Mouse (Mus musculus) heart, adult 18-20 months (tissue): Measurements from ENCODE around the gene Zeb2. TPM values are rescaled to one million over a fixed set of nuclear protein-coding genes. Genes with fewer than 3 reads are reported as not detected.

Experiments used
- DNase-seq, 2 experiments: peaks; one replicate each; pipeline ENCODE4 v3.0.0; 2021 to 2022; ENCODE audit warnings: mixed read lengths in 1 of 2
- total RNA-seq, 2 experiments: library from RNA; stranded (reverse); gene quantifications; 2 replicates each; pipeline ENCODE4 v1.2.3; 2021

Gene Zeb2
- total RNA-seq, 2 experiments from 2014 or later: 34.4 to 44.2 TPM

GRCm38 (mm10) chr2:44981646-44982045 is 135.5 kb downstream of the Zeb2 start:
- no peak for DNase-seq

DNA sequence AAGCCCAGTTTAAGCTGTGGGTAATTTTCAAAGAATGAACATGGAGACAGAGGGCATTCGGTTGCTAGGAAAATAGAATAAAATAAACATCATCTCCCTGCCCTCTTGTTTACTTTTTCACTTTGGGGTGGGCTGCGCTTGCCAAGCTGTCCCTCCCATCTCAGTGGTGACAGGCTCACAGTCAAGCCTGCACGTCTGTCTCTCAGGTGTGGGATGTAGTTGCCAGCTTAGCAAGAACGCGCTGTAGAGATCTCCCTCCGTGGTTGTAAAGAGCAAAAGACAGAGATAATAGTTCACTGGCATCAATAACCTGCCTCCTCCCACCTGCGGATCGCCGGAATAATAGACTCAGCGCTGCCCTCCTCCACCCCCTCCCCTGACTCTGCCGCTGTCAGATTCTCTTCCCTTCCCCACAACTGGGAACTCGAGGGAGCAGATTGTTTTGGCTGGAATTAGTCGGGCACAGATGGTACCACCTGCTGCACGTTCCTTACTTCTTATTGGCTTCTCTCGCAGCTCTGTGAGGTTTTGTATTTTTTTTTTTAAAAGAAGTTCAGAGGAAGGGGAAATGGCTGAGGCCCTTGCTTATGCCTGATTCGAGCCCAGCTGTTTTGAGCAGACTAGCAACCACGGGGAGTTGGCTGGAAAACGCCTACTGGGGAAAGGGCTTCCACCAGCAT is 138.0 kb downstream of the Zeb2 start:
- DNase-seq: peak in 1 of 2 experiments; percentile 21

GRCm38 (mm10) chr2:44978038-44978437 is 139.2 kb downstream of the Zeb2 start:
- DNase-seq: no peak

DNA sequence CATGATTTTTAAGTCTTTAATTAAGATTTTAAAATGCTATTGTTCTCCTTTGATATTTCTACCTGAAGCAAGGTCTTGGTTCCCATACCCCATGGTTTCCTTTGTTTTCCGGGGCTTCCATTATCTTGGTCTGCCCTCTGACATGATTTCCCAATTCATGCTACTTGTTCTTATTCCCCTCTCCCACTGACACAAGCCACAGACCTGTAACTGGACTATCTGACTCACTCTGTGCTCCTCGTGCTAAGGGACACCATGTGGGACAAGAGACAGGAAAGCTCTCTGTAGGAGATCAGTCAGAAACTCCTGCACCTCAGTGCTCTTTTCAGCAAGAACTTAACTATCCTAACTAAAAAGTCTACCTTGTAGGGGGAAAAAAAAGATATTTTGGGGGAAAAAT is 139.6 kb downstream of the Zeb2 start:
- no peak for DNase-seq

DNA sequence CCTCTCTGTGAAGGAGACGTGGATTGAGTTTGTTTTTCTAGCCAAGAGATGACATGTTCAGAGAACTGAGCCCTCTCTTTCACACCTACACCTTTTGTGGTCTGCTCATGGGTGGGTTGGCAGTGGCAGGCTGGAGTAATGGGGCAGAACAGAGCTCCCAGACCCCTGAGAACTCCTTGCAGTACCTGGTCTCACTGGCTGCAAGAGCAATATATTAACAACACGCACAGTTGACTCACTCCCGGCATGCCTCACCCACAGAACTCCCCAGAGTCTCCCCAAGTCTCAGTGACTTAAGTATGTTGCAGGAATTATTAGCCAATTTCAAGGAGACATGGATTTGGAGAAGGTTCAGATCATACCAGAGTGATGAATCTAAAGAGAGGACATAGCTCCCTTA is 140.1 kb downstream of the Zeb2 start:
- peak in 1 of 2 experiments; percentile 34 for DNase-seq

- peak; percentile 29 to 31 for DNase-seq
Observed at GRCm38 (mm10) chr2:44976484-44976883, 140.7 kb downstream of the Zeb2 start.

GRCm38 (mm10) chr2:44973828-44974227 is 143.4 kb downstream of the Zeb2 start:
- DNase-seq: no peak

DNA sequence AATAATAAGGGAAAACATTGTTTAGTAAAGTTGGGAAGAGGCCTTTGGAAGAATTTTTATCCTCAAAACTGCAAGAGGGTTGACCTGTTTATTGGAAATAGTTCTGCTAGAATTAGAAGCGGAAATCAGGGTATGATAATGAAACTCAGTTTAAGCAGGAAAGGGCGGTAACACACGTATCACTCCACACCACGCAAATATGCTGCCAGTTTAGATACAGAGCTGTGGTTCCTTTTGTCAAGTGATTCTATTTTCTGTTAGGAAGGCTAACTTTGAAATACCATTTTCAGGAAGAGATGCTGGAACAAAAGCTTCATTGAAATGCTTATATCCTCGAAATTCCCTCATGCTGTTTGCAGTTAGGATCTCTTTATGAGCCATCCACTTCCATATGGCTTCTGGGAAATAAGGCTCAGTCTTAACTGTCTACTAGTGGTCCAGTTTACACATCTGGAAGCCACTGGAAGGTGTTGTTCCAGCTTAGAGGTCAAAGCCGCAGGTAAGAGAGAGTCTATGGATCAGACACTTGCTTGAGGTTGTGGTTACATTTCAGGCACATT is 147.0 kb downstream of the Zeb2 start:
- DNase-seq: no peak

DNA sequence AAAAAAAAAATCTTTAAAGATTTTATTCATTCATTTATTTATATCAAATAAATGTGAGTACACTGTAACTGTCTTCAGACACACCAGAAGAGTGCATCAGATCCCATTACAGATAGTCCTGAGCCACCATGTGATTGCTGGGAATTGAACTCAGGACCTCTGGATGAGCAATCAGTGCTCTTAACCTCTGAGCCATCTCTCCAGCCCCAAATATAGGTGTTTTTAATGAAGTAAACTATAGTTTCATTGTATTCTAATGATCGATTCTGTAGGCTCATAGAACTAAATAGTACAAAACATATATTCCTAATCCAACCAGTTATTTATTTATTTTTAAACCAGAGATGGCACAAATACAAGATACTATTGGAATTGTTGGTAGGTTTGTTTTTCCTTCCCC is 147.6 kb downstream of the Zeb2 start:
- DNase-seq: no peak

DNA sequence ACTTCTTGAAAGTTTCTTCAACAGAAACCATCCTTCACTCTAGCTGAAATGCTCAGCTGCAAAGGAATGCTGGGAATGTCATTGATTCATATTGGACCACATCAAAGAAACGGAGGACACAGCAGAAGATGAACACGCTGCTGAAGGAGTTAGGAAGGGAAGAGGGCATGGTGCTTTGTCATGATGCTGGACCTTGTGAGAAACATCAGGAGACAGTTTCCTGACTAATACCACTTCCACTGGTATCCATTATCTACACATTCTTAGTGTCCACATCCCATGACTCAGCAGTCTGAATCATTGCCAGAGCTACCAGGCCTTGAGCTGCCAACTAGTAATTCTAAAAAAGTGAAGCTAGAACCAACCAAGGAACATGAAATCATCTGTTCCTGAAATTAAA is 148.0 kb downstream of the Zeb2 start:
- DNase-seq: no peak

DNA sequence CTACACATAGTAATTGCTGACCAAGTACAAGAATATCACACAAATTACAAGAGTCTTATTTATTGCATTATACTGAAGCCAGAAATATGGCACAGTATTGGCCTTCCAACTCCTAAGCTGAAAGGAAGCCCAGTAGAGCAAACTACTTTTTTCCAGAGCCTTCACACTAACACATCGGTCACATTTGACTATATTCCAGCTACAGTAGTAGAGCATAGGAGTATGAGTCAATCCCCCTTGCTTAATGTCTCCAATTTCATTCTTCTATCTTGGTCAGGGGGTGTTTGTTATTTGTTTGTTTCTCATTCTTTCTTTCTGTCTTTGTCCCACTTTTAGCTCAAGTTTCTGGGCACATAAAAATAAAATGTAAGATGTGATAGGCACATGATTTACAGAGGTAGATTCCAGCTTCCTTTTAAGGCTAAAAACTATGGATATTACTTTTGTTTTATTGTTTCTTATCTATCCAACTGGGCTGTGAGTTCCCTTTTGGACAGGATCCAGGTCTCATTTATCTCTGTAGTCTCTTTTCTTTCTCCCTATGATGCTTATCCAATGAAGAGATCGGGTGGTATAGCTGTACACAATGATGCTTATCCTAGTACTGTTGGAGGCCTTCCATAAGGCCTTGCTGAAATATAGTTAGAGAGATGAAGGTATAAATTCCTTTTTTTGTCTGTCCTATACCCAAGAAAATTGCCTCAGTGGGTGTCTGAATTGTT is 151.2 kb downstream of the Zeb2 start:
- no peak for DNase-seq

DNA sequence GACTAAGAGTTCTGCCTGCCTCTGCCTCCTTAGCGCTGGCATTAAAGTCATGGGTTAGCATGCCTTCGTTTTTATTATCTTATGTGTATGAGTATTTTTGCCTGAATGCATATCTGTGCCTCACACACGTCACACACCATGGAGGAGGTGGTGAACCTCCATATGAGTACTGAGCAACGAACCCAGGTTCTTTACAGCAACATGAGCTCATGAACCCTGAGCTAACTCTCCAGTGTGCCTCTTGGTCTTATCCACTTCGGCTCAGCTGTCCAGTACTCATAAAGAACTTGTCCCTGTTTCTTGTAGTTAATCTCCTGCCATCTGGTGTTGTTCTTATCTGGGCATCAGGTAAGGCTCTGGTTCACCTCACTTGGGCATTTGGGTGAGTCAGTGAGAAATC is 154.6 kb downstream of the Zeb2 start:
- DNase-seq: no peak

GRCm38 (mm10) chr2:44961192-44961591 is 156.0 kb downstream of the Zeb2 start:
- DNase-seq: no peak

GRCm38 (mm10) chr2:44960561-44960960 is 156.6 kb downstream of the Zeb2 start:
- DNase-seq: no peak

- DNase-seq: no peak
Observed at GRCm38 (mm10) chr2:44957329-44957797, 159.8 kb downstream of the Zeb2 start.

- DNase-seq: peak; percentile 48 to 78
Observed at GRCm38 (mm10) chr2:44956232-44956631, 161.0 kb downstream of the Zeb2 start.

DNA sequence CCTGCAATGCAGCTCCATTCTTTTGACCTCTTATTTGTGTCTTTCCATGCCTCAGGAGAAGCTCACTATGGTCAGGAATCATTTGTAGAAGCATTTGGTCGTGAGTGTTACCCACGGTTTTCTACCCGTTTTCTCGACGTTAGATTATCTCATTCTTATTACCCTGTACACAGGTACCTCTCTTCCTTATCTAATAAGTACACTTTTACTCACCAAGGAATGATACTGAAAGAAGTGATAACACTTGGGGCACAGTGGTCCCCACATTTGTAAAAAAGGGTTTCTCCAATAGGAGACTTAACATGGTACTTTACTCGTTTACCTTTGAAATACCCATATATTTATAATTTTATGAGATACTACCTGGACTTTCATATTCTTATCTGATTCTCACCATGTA is 161.7 kb downstream of the Zeb2 start:
- no peak for DNase-seq

DNA sequence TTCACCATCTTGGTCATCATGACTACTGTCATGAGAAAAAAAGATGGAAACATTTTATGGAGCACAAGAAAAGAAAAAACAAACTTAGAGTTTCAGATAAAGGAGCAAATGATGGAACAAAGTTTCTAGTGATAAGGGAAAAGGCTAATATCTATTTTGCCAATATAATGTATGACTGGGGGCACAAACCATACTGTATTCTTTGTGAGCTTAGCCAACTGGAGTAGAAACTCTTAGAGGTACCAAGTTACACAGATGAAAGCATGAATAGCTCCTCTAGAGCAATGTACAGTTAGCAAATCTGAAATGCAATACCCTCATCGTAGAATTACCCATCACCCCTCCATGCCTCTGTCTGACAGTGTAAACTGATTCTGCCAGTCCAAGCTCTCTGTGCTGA is 163.0 kb downstream of the Zeb2 start:
- no peak for DNase-seq

DNA sequence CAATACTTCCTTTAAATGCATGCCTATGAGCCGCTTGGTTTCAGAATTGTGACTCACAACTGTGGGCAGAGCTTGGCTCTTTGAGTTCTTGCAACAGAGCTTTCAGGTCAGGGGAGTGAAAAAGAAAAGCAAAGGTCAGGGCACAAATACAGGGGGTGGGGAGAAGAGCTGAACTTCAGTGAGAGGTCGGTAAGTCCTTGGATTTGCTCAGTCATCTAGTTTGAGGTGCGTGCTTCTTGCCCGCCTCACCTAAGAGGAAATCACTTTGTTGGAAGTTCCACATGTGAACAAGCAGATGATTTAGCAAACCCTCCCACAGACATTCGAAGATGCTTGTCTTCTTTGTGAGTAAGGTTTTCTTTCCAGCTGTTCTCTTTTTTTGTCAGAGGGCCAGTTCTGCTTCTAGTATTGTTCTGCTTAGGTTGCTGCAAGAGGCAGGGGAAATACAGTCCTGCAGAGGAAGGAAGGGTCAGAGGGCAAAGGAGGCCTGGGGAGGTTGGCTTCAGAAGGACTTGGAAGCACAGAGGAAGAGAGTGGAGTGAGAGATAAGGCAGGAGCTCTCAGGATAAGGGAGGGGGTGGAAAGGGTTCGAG is 164.3 kb downstream of the Zeb2 start:
- peak; percentile 44 to 55 for DNase-seq

GRCm38 (mm10) chr2:44951651-44952213 is 165.5 kb downstream of the Zeb2 start:
- DNase-seq: no peak

- DNase-seq: no peak
Observed at GRCm38 (mm10) chr2:44944689-44945088, 172.5 kb downstream of the Zeb2 start.
